Comparison of ENCODE assay signal across 1 mouse cellular context in the genomic region with DNA sequence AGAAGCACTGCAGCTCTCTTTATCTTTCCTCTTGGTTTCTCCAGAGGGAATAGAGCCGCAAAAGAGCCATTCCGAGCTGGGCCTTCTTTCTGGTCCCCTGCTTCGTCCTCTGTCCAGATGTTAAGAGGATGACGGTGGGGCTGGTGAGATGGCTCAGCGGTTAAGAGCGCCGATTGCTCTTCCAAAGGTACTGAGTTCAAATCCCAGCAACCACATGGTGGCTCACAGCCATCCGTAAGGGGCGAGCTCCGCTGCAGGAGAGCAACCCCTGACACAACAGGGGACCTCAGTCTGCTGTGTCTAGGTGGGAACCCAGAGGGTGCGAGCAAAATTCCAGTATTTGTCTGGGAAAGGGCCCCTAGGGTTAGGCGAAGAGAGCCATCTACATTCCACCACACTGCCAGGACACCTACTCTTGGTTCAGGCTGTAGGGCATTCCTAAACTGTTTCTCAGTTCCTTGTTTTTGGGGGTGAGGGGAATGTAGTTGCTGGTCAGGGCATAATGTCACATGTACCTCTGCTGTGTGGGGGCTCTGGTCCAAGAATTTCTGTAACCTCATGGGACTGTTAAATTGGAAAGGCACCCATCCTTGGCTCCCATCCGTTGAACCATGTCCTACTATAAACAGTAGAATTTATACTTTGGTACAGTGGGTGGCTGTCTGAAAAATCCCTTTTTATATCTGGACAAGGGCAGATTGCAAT.
TF ChIP-seq lines count a peak whose summit lies in the region.

No protein-coding gene starts in this region.

TF ChIP-seq in CH12.LX, 34 proteins besides CTCF, POLR2A, EP300 and RAD21:
- TF ChIP-seq TBP (conservative IDR thresholded peaks at IDR 0.05; ENCODE audit: low read depth, low read length) (no peak), MXI1 (IDR thresholded peaks at IDR 0.05; ENCODE audit: low read depth, low read length) (peak; percentile 62; the same call in 1 of the 2 replicates), ZNF384 (IDR thresholded peaks at IDR 0.05; ENCODE audit: low read depth, low read length) (no peak), SIN3A (IDR thresholded peaks at IDR 0.05; ENCODE audit: low read length) (no peak), ZKSCAN1 (IDR thresholded peaks at IDR 0.05; ENCODE audit: borderline replicate concordance, low read depth, low read length) (no peak), NELFE (IDR thresholded peaks at IDR 0.05; ENCODE audit: low read depth, low read length) (peak; percentile 23; the same call in 1 of the 2 replicates), PAX5 (IDR thresholded peaks at IDR 0.05; ENCODE audit: low read length) (no peak), E2F4 (IDR thresholded peaks at IDR 0.05; ENCODE audit: insufficient replicate concordance, low read depth, low read length) (no peak), HCFC1 (IDR thresholded peaks at IDR 0.05; ENCODE audit: low read depth, low read length) (0 out of 2 replicates have a peak, but pooled peaks have one; percentile 7), MAZ (IDR thresholded peaks at IDR 0.05; ENCODE audit: low read depth, low read length) (no peak), MYC (IDR thresholded peaks at IDR 0.05; ENCODE audit: low read depth, low read length) (peak; percentile 69), JUN (IDR thresholded peaks at IDR 0.05; ENCODE audit: insufficient read depth, low read depth, low read length) (no peak), IRF4 (IDR thresholded peaks at IDR 0.05; ENCODE audit: low read depth, low read length) (peak; percentile 80), MAX (IDR thresholded peaks at IDR 0.05; ENCODE audit: low read length) (no peak; the same call in 1 of the 2 replicates), TCF12 (IDR thresholded peaks at IDR 0.05; ENCODE audit: low read depth, low read length) (peak; percentile 35; the same call in 1 of the 2 replicates), ETS1 (conservative IDR thresholded peaks at IDR 0.05; ENCODE audit: low read depth, low read length) (peak; percentile 50; the same call in 1 of the 2 replicates), ZMIZ1 (IDR thresholded peaks at IDR 0.05; ENCODE audit: low read depth, low read length) (no peak), NRF1 (IDR thresholded peaks at IDR 0.05; ENCODE audit: low read depth, low read length) (no peak), POLR2AphosphoS2 (IDR thresholded peaks at IDR 0.05; ENCODE audit: low read depth, low read length) (no peak), BHLHE40 (IDR thresholded peaks at IDR 0.05; ENCODE audit: low read depth, low read length) (peak; percentile 37; the same call in 1 of the 2 replicates), CHD2 (IDR thresholded peaks at IDR 0.05; ENCODE audit: low read length) (peak; percentile 31; the same call in 1 of the 2 replicates), MAFK (IDR thresholded peaks at IDR 0.05; ENCODE audit: insufficient replicate concordance, low read length) (no peak), ELF1 (IDR thresholded peaks at IDR 0.05; ENCODE audit: low read depth, low read length) (no peak), USF2 (conservative IDR thresholded peaks at IDR 0.05; ENCODE audit: low read depth, low read length) (no peak; the same call in 1 of the 2 replicates), GABPA (IDR thresholded peaks at IDR 0.05; ENCODE audit: insufficient replicate concordance, low read depth, low read length) (no peak), USF1 (IDR thresholded peaks at IDR 0.05; ENCODE audit: low read depth, low read length) (0 out of 2 replicates have a peak, but pooled peaks have one; percentile 2), JUND (conservative IDR thresholded peaks at IDR 0.05; ENCODE audit: low read depth, low read length) (no peak), KAT2A (IDR thresholded peaks at IDR 0.05; ENCODE audit: insufficient replicate concordance, low read length) (no peak), CHD1 (IDR thresholded peaks at IDR 0.05; ENCODE audit: low read depth, low read length) (peak; percentile 89; the same call in 1 of the 2 replicates), UBTF (IDR thresholded peaks at IDR 0.05; ENCODE audit: low read depth, low read length) (no peak), ZC3H11A (IDR thresholded peaks at IDR 0.05; ENCODE audit: low read depth, low read length) (no peak), SMC3 (IDR thresholded peaks at IDR 0.05; ENCODE audit: low read depth, low read length) (no peak), MEF2A (IDR thresholded peaks at IDR 0.05; ENCODE audit: borderline replicate concordance, low read depth, low read length) (peak; percentile 30; the same call in 1 of the 2 replicates), RCOR1 (conservative IDR thresholded peaks at IDR 0.05; ENCODE audit: low read depth, low read length) (no peak)
